Mouse (Mus musculus): Measurements from ENCODE around the gene Zfyve19.
A peak's percentile ranks its signal among the peaks of the same experiment; 100 is the strongest.

The Zfyve19 gene

GRCm38 (mm10) chr2:119208344-119209175 is at the start of gene Zfyve19, which contains the start of gene Dnajc17:
Zfyve19 (plus strand) TSS chr2:119208617.
Dnajc17 (minus strand) TSS chr2:119208795.
- DNase-seq = peak; percentile 95

- no peak for DNase-seq
Observed at GRCm38 (mm10) chr2:119161247-119161646, 47.2 kb upstream of the Zfyve19 start.

GRCm38 (mm10) chr2:119163135-119163534 is 45.3 kb upstream of the Zfyve19 start:
- DNase-seq = no peak

- DNase-seq = no peak
Observed at GRCm38 (mm10) chr2:119163999-119164398, 44.4 kb upstream of the Zfyve19 start.

- no peak for DNase-seq
Observed at GRCm38 (mm10) chr2:119165401-119165800, 43.0 kb upstream of the Zfyve19 start.

- DNase-seq = peak; percentile 39 to 54
Observed at GRCm38 (mm10) chr2:119166901-119167865, 41.2 kb upstream of the Zfyve19 start, which contains the start of gene Gchfr. Gchfr (plus strand) TSS chr2:119167773.

- no peak for DNase-seq
Observed at GRCm38 (mm10) chr2:119167866-119168256, 40.6 kb upstream of the Zfyve19 start.

- DNase-seq = no peak
Observed at GRCm38 (mm10) chr2:119170282-119170681, 38.1 kb upstream of the Zfyve19 start.

GRCm38 (mm10) chr2:119171574-119171973 is 36.8 kb upstream of the Zfyve19 start:
- no peak for DNase-seq

GRCm38 (mm10) chr2:119172446-119172845 is 36.0 kb upstream of the Zfyve19 start:
- DNase-seq = no peak

- DNase-seq = no peak
Observed at GRCm38 (mm10) chr2:119172862-119173576, 35.4 kb upstream of the Zfyve19 start.

- no peak for DNase-seq
Observed at GRCm38 (mm10) chr2:119173991-119174651, 34.3 kb upstream of the Zfyve19 start, which contains the start of gene Gm14137. Gm14137 (plus strand) TSS chr2:119174509.

- DNase-seq = no peak
Observed at GRCm38 (mm10) chr2:119174866-119175265, 33.6 kb upstream of the Zfyve19 start.

GRCm38 (mm10) chr2:119175614-119176013 is 32.8 kb upstream of the Zfyve19 start:
- DNase-seq = no peak

GRCm38 (mm10) chr2:119176761-119177160 is 31.7 kb upstream of the Zfyve19 start:
- DNase-seq = no peak

GRCm38 (mm10) chr2:119177384-119177939 is 31.0 kb upstream of the Zfyve19 start:
- no peak for DNase-seq

GRCm38 (mm10) chr2:119182914-119183313 is 25.5 kb upstream of the Zfyve19 start:
- no peak for DNase-seq

GRCm38 (mm10) chr2:119189029-119189710 is 19.2 kb upstream of the Zfyve19 start:
- DNase-seq = peak; percentile 92 to 94

- no peak for DNase-seq
Observed at GRCm38 (mm10) chr2:119190969-119191368, 17.4 kb upstream of the Zfyve19 start.

- DNase-seq = no peak
Observed at GRCm38 (mm10) chr2:119194140-119194539, 14.3 kb upstream of the Zfyve19 start.
